Mouse (Mus musculus): ENCODE results near the gene Apba1.

DNA sequence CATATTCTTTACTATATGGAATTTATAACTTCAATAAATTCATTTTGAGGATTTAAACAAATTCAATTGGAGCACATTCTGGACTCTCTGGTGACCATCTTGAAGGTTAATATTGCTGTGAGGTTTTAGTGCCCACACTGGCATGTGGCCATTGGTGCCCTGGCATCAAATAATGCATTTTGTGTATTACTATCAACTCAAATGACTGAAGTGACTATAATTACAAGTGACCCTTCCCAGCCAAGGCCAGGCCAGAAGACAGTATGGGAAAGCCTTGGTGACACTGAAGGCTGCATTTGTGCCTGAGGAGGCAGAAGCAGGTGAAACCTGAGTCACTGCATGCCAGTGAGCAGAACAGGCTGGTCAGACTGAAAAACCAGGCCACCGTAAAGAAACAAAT is 50.5 kb downstream of the Apba1 start:
- no peak for TF ChIP-seq CTCF (IDR thresholded peaks at IDR 0.05; ENCODE audit: low read depth)
- no peak for TF ChIP-seq EP300 (IDR thresholded peaks at IDR 0.05; ENCODE audit: low read depth)

Data from liver, embryonic 14.5 days (tissue).